Mouse (Mus musculus) liver, embryonic 12.5 days (tissue): Measurements from ENCODE around the gene Apeh. TPM values are rescaled to one million over a fixed set of nuclear protein-coding genes. Genes with fewer than 3 reads are reported as not detected.

ENCODE experiments used
- ATAC-seq: fragments of 200-750 bp; cut with Nextera tagmentation; 2 replicates; pipeline ENCODE4 v1.8.0; 2017; ENCODE audit warnings: moderate number of reproducible peaks, mild to moderate bottlenecking, moderate library complexity
- H3K27ac ChIP-seq: fragments of 300-500 bp; sonication (generic); 2 replicates; pipeline ENCODE4 v1.5.1; 2016; ENCODE audit warnings: mild to moderate bottlenecking
- H3K27me3 ChIP-seq: fragments of 300-500 bp; sonication (generic); replicated peaks from 2 replicates; pipeline ENCODE4 v1.6.1; 2016; ENCODE audit warnings: mild to moderate bottlenecking, moderate library complexity
- H3K36me3 ChIP-seq: fragments of 300-500 bp; sonication (generic); 2 replicates; pipeline ENCODE4 v1.6.1; 2016; ENCODE audit warnings: mild to moderate bottlenecking, moderate library complexity
- H3K4me1 ChIP-seq: fragments of 300-500 bp; sonication (generic); 2 replicates; pipeline ENCODE4 v1.6.1; 2016
- H3K4me2 ChIP-seq: fragments of 300-500 bp; sonication (generic); 2 replicates; pipeline ENCODE4 v1.6.1; 2016; ENCODE audit warnings: mild to moderate bottlenecking, moderate library complexity
- H3K4me3 ChIP-seq: fragments of 300-500 bp; sonication (generic); 2 replicates; pipeline ENCODE4 v1.5.1; 2016; ENCODE audit warnings: mild to moderate bottlenecking, moderate library complexity
- H3K9ac ChIP-seq: fragments of 300-500 bp; sonication (generic); 2 replicates; pipeline ENCODE4 v1.6.1; 2016; ENCODE audit warnings: mild to moderate bottlenecking, moderate library complexity
- H3K9me3 ChIP-seq: fragments of 300-500 bp; sonication (generic); replicated peaks from 2 replicates; pipeline ENCODE4 v1.6.1; 2016; ENCODE audit warnings: mild to moderate bottlenecking, moderate library complexity
- WGBS: fragments of 180-500 bp; shearing (Covaris S2); methylation state at CpG from one replicate; pipeline ENCODE4 v1.1.7; 2016; ENCODE audit not compliant: insufficient replicate concordance; 5-methylcytosine and 5-hydroxymethylcytosine counted together
- polyA plus RNA-seq: library from polyadenylated mRNA; unstranded; fragments of >200 nt; fragmentation: Nextera tagmentation; extraction: Ambion mirVana; gene quantifications from 2 replicates; pipeline ENCODE4 v1.2.1, GENCODE M21; 2016

The Apeh gene
- polyA plus RNA-seq, 1 experiment from 2014 or later = 215 TPM

- no peak for ATAC-seq
- H3K36me3 ChIP-seq = peaks cover 100% of the 10 kb centered on the region
- no peak overlapping the region for H3K4me3 ChIP-seq
- H3K4me1 ChIP-seq = peaks cover 51% of the 10 kb centered on the region
- no peak overlapping the region for H3K9ac ChIP-seq
- H3K27me3 ChIP-seq = no peaks in the 10 kb centered on the region
- 87% methylated on average over 7 of the region's 7 CpGs for WGBS
- no peak overlapping the region for H3K27ac ChIP-seq
- H3K4me2 ChIP-seq = no peak overlapping the region
- no peaks in the 10 kb centered on the region for H3K9me3 ChIP-seq
These were observed 24.9 kb downstream of the Apeh start for GRCm38 (mm10) chr9:108069529-108069928.

DNA sequence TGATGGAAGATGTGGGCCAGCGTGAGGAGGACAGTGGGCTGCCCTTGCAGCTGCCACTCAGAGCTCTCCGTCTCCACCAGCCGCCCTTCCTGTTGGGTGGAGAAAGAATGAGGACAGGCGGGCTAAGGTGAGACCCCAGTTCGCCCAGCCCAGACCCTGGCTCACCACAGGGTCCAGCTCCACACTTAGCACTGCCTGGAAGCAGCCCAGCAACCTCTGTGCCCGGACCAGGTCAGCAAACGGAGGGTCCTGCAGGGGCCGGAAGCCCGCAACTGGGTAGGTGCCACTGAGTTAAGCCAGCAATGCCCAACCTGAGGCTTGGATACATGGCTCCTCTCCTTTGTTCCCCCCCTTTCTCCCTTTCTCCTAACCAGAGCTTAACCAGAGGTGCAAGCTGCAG lies 25.4 kb downstream of the Apeh start:
- Histone ChIP-seq H3K27ac (peak overlapping the region; percentile 22; the same call in 1 of the 2 replicates), H3K4me1 (peaks cover 47% of the 10 kb centered on the region), H3K36me3 (peaks cover 100% of the 10 kb centered on the region), H3K9me3 (no peaks in the 10 kb centered on the region), H3K4me3 (no peak overlapping the region), H3K9ac (no peak overlapping the region), H3K27me3 (no peaks in the 10 kb centered on the region), H3K4me2 (no peak overlapping the region)
- WGBS = 91% methylated on average over 9 of the region's 9 CpGs
- ATAC-seq = no peak

GRCm38 (mm10) chr9:108067900-108068299 lies 26.5 kb downstream of the Apeh start:
- Histone ChIP-seq H3K4me2 (no peak overlapping the region), H3K36me3 (peaks cover 100% of the 10 kb centered on the region), H3K27me3 (no peaks in the 10 kb centered on the region), H3K27ac (peak overlapping the region; percentile 68; the same call in 1 of the 2 replicates), H3K9me3 (no peaks in the 10 kb centered on the region), H3K4me3 (no peak overlapping the region), H3K9ac (no peak overlapping the region), H3K4me1 (peaks cover 47% of the 10 kb centered on the region)
- no peak for ATAC-seq
- WGBS = 21% methylated on average over 8 of the region's 8 CpGs

GRCm38 (mm10) chr9:108067199-108067598 lies 27.2 kb downstream of the Apeh start:
- H3K9me3 ChIP-seq = no peaks in the 10 kb centered on the region
- no peak overlapping the region for H3K9ac ChIP-seq
- H3K4me1 ChIP-seq = peaks cover 46% of the 10 kb centered on the region
- ATAC-seq = no peak
- no peak overlapping the region for H3K27ac ChIP-seq
- 87% methylated on average over 7 of the region's 7 CpGs for WGBS
- peaks cover 100% of the 10 kb centered on the region for H3K36me3 ChIP-seq
- no peaks in the 10 kb centered on the region for H3K27me3 ChIP-seq
- H3K4me3 ChIP-seq = no peak overlapping the region
- no peak overlapping the region for H3K4me2 ChIP-seq

- 35% methylated on average over 5 of the region's 5 CpGs for WGBS
- H3K9me3 ChIP-seq = no peaks in the 10 kb centered on the region
- peaks cover 54% of the 10 kb centered on the region for H3K4me1 ChIP-seq
- H3K4me2 ChIP-seq = no peak overlapping the region
- H3K27me3 ChIP-seq = no peaks in the 10 kb centered on the region
- H3K36me3 ChIP-seq = peaks cover 100% of the 10 kb centered on the region
- H3K27ac ChIP-seq = peak overlapping the region; percentile 23; the same call in 1 of the 2 replicates
- H3K9ac ChIP-seq = no peak overlapping the region
- no peak overlapping the region for H3K4me3 ChIP-seq
- ATAC-seq = peak; percentile 59
These were observed 28.9 kb downstream of the Apeh start for GRCm38 (mm10) chr9:108065491-108066011.

DNA sequence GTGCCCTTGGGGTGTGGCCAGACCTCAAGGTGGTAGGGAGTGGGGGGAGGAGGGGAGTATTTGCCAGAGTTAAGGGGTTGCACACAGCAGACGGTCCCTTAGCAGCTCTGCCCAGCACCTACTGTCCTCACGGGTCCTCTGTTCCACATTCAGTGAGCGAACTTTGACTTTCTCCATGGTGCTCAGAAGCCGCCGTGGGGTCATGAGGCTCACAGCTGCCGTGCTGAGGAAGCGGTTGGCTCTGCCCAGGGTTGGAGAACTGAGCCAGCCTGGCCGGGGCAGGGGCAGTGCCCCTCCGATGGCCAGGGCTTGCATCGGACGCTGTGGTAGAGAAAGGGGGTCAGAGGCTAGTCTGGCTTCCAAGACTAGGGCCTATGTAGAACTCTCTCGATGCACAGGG lies 31.0 kb downstream of the Apeh start:
- peaks cover 54% of the 10 kb centered on the region for H3K4me1 ChIP-seq
- no peaks in the 10 kb centered on the region for H3K9me3 ChIP-seq
- H3K4me3 ChIP-seq = no peak overlapping the region
- WGBS = 69% methylated on average over 12 of the region's 12 CpGs
- ATAC-seq = no peak
- H3K9ac ChIP-seq = no peak overlapping the region
- H3K4me2 ChIP-seq = no peak overlapping the region
- H3K27me3 ChIP-seq = no peaks in the 10 kb centered on the region
- 0 out of 2 replicates have a peak overlapping the region, but pooled peaks have one; percentile 9 for H3K27ac ChIP-seq
- peaks cover 100% of the 10 kb centered on the region for H3K36me3 ChIP-seq

DNA sequence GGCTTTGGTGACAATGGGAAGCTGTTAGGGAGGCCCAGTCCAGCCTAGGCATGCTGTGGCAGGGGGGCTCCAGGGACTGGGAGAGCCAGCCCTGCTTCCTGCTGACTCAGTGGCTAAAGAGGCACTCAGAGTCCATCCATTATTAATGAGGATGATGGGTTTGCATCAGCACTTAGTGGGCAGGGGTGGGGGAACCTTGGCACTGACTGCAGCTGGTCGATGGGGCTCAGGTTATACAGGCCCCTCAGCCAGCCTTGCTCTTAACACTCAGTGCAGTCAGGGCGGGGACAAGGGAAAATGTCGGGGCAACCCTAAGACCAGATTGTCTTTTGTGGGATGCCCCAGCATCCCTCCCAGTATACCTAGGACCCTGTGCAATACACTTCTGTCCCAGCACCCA lies 32.3 kb downstream of the Apeh start:
- H3K4me3 ChIP-seq = no peak overlapping the region
- no peaks in the 10 kb centered on the region for H3K27me3 ChIP-seq
- H3K4me2 ChIP-seq = no peak overlapping the region
- 88% methylated on average over 3 of the region's 3 CpGs for WGBS
- no peak overlapping the region for H3K27ac ChIP-seq
- no peak for ATAC-seq
- H3K9me3 ChIP-seq = no peaks in the 10 kb centered on the region
- H3K36me3 ChIP-seq = peaks cover 100% of the 10 kb centered on the region
- no peak overlapping the region for H3K9ac ChIP-seq
- peaks cover 45% of the 10 kb centered on the region for H3K4me1 ChIP-seq

GRCm38 (mm10) chr9:108058291-108058690 lies 36.1 kb downstream of the Apeh start:
- Histone ChIP-seq H3K36me3 (peaks cover 100% of the 10 kb centered on the region), H3K27ac (no peak overlapping the region), H3K4me3 (no peak overlapping the region), H3K9me3 (no peaks in the 10 kb centered on the region), H3K4me1 (peaks cover 37% of the 10 kb centered on the region), H3K27me3 (no peaks in the 10 kb centered on the region), H3K9ac (no peak overlapping the region), H3K4me2 (no peak overlapping the region)
- WGBS = 94% methylated on average over 9 of the region's 9 CpGs
- ATAC-seq = no peak

DNA sequence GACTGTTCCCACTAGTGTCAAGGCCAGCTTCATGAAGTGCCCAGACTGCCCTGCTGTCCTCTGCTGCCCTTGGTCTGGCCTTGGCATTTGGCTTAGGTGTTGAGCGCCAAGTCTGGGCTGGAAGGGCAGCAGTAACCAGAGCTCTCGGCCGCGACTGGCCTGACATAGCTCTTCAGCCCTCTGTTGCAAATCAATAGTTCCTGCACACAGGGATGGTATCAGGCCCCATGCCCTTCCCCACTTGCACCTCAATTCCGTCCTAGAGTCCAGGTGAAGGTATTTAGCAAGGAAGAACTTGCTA lies 37.2 kb downstream of the Apeh start:
- H3K4me3 ChIP-seq = no peak overlapping the region
- H3K9me3 ChIP-seq = no peaks in the 10 kb centered on the region
- 90% methylated on average over 5 of the region's 5 CpGs for WGBS
- H3K27me3 ChIP-seq = no peaks in the 10 kb centered on the region
- H3K4me1 ChIP-seq = peaks cover 38% of the 10 kb centered on the region
- no peak overlapping the region for H3K9ac ChIP-seq
- ATAC-seq = no peak
- no peak overlapping the region for H3K4me2 ChIP-seq
- H3K27ac ChIP-seq = no peak overlapping the region
- H3K36me3 ChIP-seq = peaks cover 96% of the 10 kb centered on the region

DNA sequence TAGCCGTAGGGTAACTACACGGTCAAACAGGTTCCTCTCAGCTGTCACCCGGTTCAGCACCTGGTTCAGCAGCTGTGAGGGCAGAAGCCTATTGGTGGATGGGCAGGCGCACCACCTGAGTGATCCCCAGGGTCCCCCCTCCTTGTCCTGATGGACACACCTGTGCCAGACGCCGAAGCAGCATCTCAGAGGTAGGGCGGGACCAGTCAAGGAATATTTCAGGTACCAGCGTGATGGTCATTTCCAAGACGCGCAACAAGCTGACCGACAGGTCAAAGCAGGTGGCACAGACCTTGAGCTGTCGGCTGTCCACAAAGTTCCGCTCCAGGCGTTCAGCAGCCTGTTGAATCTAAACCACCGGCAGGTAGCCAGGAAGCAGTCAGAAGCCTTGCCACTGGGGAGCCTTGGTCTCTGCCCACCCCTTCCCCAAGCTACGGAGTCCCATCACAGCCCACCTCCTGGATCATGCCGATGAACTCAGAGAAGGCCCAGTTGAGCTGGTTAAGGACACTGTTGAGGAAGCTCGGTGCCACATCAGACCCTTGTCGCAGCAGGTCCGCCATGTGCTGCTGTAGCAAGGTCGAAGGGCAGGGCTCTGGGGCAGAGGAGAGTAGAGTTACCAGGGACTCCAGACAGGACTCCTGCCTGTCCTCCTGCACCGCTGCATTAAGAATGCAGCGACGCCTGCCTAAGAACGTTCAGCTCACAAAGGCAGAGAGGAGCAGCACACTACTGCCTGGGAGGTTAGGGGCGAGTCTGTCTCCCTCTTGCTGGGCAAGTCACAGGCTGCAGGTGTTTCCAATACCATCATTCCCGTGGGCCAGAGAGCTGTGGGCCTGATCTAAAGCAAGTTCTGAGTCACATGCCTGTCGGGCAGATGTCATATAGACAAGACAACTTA lies 37.8 kb downstream of the Apeh start:
- H3K4me3 ChIP-seq = no peak overlapping the region
- no peaks in the 10 kb centered on the region for H3K9me3 ChIP-seq
- no peak for ATAC-seq
- peaks cover 42% of the 10 kb centered on the region for H3K4me1 ChIP-seq
- H3K36me3 ChIP-seq = peaks cover 96% of the 10 kb centered on the region
- H3K9ac ChIP-seq = no peak overlapping the region
- no peaks in the 10 kb centered on the region for H3K27me3 ChIP-seq
- WGBS = 85% methylated on average over 28 of the region's 28 CpGs
- no peak overlapping the region for H3K4me2 ChIP-seq
- H3K27ac ChIP-seq = no peak overlapping the region

- no peak overlapping the region for H3K4me2 ChIP-seq
- no peak overlapping the region for H3K4me3 ChIP-seq
- H3K36me3 ChIP-seq = peaks cover 96% of the 10 kb centered on the region
- ATAC-seq = no peak
- H3K27me3 ChIP-seq = no peaks in the 10 kb centered on the region
- H3K9me3 ChIP-seq = no peaks in the 10 kb centered on the region
- H3K9ac ChIP-seq = no peak overlapping the region
- WGBS = 85% methylated on average over 6 of the region's 6 CpGs
- H3K4me1 ChIP-seq = peaks cover 34% of the 10 kb centered on the region
- no peak overlapping the region for H3K27ac ChIP-seq
These were observed 38.7 kb downstream of the Apeh start for GRCm38 (mm10) chr9:108055661-108056237.

- Histone ChIP-seq H3K9me3 (no peaks in the 10 kb centered on the region), H3K36me3 (peaks cover 96% of the 10 kb centered on the region), H3K4me3 (no peak overlapping the region), H3K27me3 (no peaks in the 10 kb centered on the region), H3K4me1 (peaks cover 36% of the 10 kb centered on the region), H3K4me2 (no peak overlapping the region), H3K27ac (0 out of 2 replicates have a peak overlapping the region, but pooled peaks have one; percentile 16), H3K9ac (no peak overlapping the region)
- 59% methylated on average over 1 of the region's 1 CpGs for WGBS
- ATAC-seq = no peak
These were observed 39.3 kb downstream of the Apeh start for GRCm38 (mm10) chr9:108055061-108055460.
